Mouse (Mus musculus): Measurements from ENCODE around the gene Olfr1293-ps.

Olfr1293-ps gene

DNA sequence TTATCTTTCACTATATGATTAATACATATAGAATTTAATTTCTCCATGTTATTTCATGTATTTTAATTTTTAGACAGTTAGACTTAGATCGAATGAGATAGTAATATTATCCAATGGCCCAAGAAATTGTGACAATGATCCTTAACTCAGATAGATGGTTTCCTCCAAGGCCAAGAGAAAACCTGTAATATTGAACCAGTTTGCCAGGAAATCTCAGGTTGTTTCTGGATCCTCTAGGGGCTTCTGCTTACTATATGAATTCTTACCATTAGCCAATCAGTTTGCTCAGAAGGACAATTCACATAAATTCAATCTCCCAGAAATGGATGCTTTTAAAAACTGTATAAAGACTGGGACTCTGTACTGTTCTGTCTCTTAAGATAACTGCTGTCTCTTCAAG lies at the start of gene Olfr1293-ps:
TSS of gene Olfr1293-ps (plus strand) at position 301 of the 400 bp plus-strand sequence.
- DNase-seq (ENCODE audit: low read depth, low spot score), result no peak

DNA sequence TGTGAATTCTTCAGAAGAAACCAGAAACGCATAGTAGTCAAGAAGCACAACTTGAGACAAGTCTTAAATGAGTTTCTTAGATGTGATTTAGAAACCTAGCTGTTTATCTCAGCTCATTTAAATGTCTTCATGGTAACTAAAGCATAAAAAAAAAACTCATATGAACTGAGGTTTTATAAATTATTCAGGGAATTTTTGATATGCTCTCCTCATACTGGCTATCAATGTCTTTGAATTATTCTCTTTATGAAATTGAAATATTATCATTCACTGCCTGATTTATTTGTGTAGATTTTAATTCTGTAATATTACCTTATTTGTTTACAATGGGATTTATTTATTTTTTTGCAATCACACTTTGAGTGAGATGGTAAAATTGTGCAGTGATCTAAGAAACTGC lies 44.5 kb upstream of the Olfr1293-ps start, which contains the start of gene Olfr1289:
TSS of gene Olfr1289 (plus strand) at position 301 of the 400 bp plus-strand sequence.
- no peak for DNase-seq (ENCODE audit: low read depth, low spot score)

DNA sequence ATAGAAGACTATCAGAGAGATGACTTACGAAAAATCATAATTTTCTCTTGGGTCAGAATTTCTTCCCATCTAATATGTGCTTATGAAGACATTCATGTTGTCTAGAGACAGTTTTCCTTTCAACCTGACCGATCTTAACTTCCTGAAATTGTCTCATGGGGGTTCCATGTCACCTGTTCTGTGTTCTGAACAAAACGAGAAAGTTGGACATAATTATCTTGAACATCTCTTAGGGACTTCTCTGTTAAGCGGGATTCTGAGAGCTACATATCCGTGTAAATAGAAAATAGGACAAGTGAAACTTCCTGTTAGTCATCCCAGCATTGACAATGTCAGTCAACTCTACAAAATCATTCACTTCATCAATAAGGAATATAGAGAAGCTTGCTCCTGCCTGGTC lies 31.3 kb upstream of the Olfr1293-ps start, which contains the start of gene Olfr1290:
TSS of gene Olfr1290 (minus strand) at position 101 of the 400 bp plus-strand sequence.
- DNase-seq (ENCODE audit: low read depth, low spot score), result no peak

DNA sequence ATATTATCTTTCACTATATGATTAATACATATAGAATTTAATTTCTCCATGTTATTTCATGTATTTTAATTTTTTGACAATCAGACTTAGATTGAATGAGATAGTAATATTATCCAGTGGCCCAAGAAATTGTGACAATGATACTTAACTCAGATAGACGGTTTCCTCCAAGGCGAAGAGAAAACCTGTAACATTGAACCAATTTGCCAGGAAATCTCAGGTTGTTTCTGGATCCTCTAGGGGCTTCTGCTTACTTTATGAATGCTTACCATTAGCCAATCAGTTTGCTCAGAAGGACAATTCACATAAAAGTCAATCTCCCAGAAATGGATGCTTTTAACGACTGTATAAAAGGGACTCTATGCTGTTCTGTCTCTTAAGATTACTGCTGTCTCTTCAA lies 28.1 kb upstream of the Olfr1293-ps start, which contains the start of gene Olfr1291-ps1:
TSS of gene Olfr1291-ps1 (plus strand) at position 301 of the 400 bp plus-strand sequence.
- no peak for DNase-seq (ENCODE audit: low read depth, low spot score)

DNA sequence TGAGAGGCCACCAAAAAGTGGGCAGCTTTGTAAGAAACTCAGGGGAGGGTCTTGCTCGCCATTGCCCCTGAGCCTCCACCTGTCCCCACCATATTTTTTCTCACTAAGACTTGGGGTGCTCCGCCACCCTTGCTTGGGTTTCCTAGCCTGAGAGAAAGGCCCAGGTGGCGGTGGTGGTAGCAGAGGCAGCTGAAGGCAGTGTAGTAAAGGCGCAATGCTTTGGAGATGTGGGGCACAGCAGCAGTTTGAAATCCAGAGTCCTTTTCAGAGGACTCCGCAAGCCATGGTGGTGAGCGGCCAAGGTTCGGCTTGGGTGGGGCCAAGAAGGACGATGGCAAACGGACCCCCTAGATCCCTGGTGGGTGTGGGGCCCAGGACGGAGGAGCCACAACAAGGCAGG lies 7.6 kb upstream of the Olfr1293-ps start:
- DNase-seq (ENCODE audit: low read depth, low spot score), result no peak

DNA sequence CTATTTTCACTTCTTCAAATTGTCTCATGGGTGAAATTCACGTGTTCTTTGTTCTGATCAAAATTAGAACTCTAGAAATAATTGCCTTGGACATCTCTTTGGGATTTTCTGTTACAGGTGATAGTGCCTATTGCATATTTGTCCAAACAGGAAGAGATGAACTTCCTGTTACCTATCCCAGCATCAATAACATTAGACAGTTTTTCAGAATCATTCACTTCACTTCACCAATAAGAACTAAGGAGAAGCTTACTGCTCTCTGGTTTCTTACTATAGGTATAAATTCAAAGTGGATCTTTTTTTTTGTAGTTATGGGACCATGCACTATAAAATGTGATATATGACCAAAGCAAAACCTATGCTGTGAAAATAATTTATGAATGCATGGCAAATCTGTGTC lies 15.2 kb downstream of the Olfr1293-ps start, which contains the start of gene Olfr1294:
TSS of gene Olfr1294 (minus strand) at position 101 of the 400 bp plus-strand sequence.
- DNase-seq (ENCODE audit: low read depth, low spot score), result no peak

DNA sequence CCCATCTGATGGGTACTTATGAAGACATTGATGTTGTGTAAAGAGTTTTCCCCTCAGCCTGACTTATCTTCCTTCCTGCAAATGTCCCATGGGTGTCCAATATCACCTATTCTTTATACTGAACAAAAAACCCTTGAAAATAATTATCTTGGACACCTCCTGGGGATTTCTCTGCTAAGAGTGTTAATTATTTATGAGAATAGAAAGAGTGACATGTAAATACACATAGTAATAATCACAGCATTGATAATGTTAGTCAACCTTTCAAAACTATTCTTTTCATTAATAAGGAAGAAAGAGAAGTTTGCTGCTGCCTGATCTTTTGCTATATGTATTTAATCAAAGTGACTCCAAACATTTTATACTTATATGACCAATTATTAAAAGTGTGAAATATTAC lies 44.6 kb downstream of the Olfr1293-ps start, which contains the start of gene Olfr1295:
TSS of gene Olfr1295 (minus strand) at position 101 of the 400 bp plus-strand sequence.
- no peak for DNase-seq (ENCODE audit: low read depth, low spot score)
